Mouse (Mus musculus) brain, embryonic 14.5 days (tissue): ENCODE measurements at regions not wholly inside any gene's neighbourhood (a gene's known extent, or its start where the extent isn't known, plus 50 kb on each side); places are given as distances from the start of the nearest gene placed in this dataset.
"Not testable (repeated sequence)": the region's sequence is repeated elsewhere in the genome, so short reads cannot be mapped to it uniquely, and the experiment has no call there.

Experiments
- CTCF ChIP-seq: fragments of 200-500 bp; IDR thresholded peaks from 2 replicates; pipeline ENCODE4 v1.5.1; 2012; ENCODE audit warnings: inconsistent platforms, mild to moderate bottlenecking, moderate library complexity, borderline replicate concordance; ENCODE audit not compliant: insufficient read depth, insufficient read length; ENCODE audit errors: extremely low read depth
- POLR2A ChIP-seq: fragments of 200-500 bp; IDR thresholded peaks from 2 replicates; pipeline ENCODE4 v1.6.1; 2012; ENCODE audit warnings: mild to moderate bottlenecking, inconsistent platforms, borderline replicate concordance; ENCODE audit not compliant: poor library complexity, insufficient read depth, insufficient read length, severe bottlenecking; ENCODE audit errors: extremely low read depth

- not testable (repeated sequence) for TF ChIP-seq POLR2A, CTCF
Measured at GRCm38 (mm10) chr4:146263790-146264189, 107.2 kb downstream of the Zfp600 start.
